Mouse (Mus musculus) MEL (cell line): Measurements from ENCODE around the gene Zfp113.

Experiments used
- CTCF ChIP-seq, 3 experiments: IDR thresholded peaks in 2 of 3; conservative IDR thresholded peaks in 1 of 3; 2 replicates each; pipeline ENCODE4 v1.5.1; 2011 to 2012; ENCODE audit warnings: low read length in 3 of 3, low read depth in 2 of 3, mild to moderate bottlenecking in 2 of 3, improper control_type of control experiment in 1 of 3, inconsistent platforms in 1 of 3, mixed read lengths in 1 of 3, moderate library complexity in 1 of 3; ENCODE audit not compliant: control insufficient read depth in 1 of 3, insufficient read depth in 1 of 3, poor library complexity in 1 of 3, severe bottlenecking in 1 of 3
- EP300 ChIP-seq, 2 experiments: IDR thresholded peaks; 2 replicates each; pipeline ENCODE4 v1.6.1; 2011; ENCODE audit warnings: improper control_type of control experiment in 2 of 2, low read length in 2 of 2, low read depth in 1 of 2, mild to moderate bottlenecking in 1 of 2
- MXI1 ChIP-seq: IDR thresholded peaks from 2 replicates; pipeline ENCODE4 v1.6.1; 2011; ENCODE audit warnings: mild to moderate bottlenecking, low read depth, low read length, improper control_type of control experiment
- POLR2A ChIP-seq, 2 experiments: IDR thresholded peaks; 2 replicates each; pipeline ENCODE4 v1.6.1; 2011 to 2012; ENCODE audit warnings: low read length in 2 of 2, mild to moderate bottlenecking in 2 of 2, control low read depth in 1 of 2, improper control_type of control experiment in 1 of 2, low read depth in 1 of 2, moderate library complexity in 1 of 2; ENCODE audit not compliant: control insufficient read depth in 1 of 2, insufficient read depth in 1 of 2, poor library complexity in 1 of 2

GRCm38 (mm10) chr5:138187661-138188306 is 32.2 kb upstream of the Zfp113 start:
- TF ChIP-seq CTCF (IDR thresholded peaks at IDR 0.05 in 2 of 3, conservative IDR thresholded peaks at IDR 0.05 in 1 of 3; ENCODE audit: control insufficient read depth in 1 of 3, insufficient read depth in 1 of 3, low read depth in 2 of 3, low read length in 3 of 3, poor library complexity in 1 of 3, severe bottlenecking in 1 of 3) (no peak), POLR2A (IDR thresholded peaks at IDR 0.05; ENCODE audit: control insufficient read depth in 1 of 2, insufficient read depth in 1 of 2, low read depth in 1 of 2, low read length in 2 of 2, poor library complexity in 1 of 2) (no peak), EP300 (IDR thresholded peaks at IDR 0.05; ENCODE audit: low read depth in 1 of 2, low read length in 2 of 2) (no peak), MXI1 (no peak)
